Mouse (Mus musculus) limb, embryonic 12.5 days (tissue): ENCODE results near the gene Glmp. TPM values are rescaled to one million over a fixed set of nuclear protein-coding genes. Genes with fewer than 3 reads are reported as not detected.
"Not testable (repeated sequence)": the region's sequence is repeated elsewhere in the genome, so short reads cannot be mapped to it uniquely, and the experiment has no call there.

ENCODE experiments used
- ATAC-seq: fragments of 200-750 bp; cut with Nextera tagmentation; 2 replicates; pipeline ENCODE4 v1.8.0; 2017; ENCODE audit warnings: low read depth, moderate TSS enrichment; ENCODE audit not compliant: insufficient number of reproducible peaks, insufficient read depth, low FRiP score, low TSS enrichment
- H3K27ac ChIP-seq: fragments of 300-500 bp; sonication (generic); 2 replicates; pipeline ENCODE4 v1.5.1; 2016; ENCODE audit warnings: mild to moderate bottlenecking, moderate library complexity
- H3K27me3 ChIP-seq: fragments of 300-500 bp; sonication (generic); 2 replicates; pipeline ENCODE4 v1.6.1; 2016; ENCODE audit warnings: mild to moderate bottlenecking, moderate library complexity
- H3K36me3 ChIP-seq: fragments of 300-500 bp; sonication (generic); 2 replicates; pipeline ENCODE4 v1.6.1; 2016; ENCODE audit warnings: mild to moderate bottlenecking, moderate library complexity
- H3K4me1 ChIP-seq: fragments of 300-500 bp; sonication (generic); replicated peaks from 2 replicates; pipeline ENCODE4 v1.6.1; 2016
- H3K4me2 ChIP-seq: fragments of 300-500 bp; sonication (generic); 2 replicates; pipeline ENCODE4 v1.6.1; 2016; ENCODE audit warnings: mild to moderate bottlenecking, moderate library complexity
- H3K4me3 ChIP-seq: fragments of 300-500 bp; sonication (generic); replicated peaks from 2 replicates; pipeline ENCODE4 v1.5.1; 2016; ENCODE audit warnings: mild to moderate bottlenecking
- H3K9ac ChIP-seq: fragments of 300-500 bp; sonication (generic); replicated peaks from 2 replicates; pipeline ENCODE4 v1.6.1; 2016; ENCODE audit warnings: mild to moderate bottlenecking, moderate library complexity
- H3K9me3 ChIP-seq: fragments of 300-500 bp; sonication (generic); 2 replicates; pipeline ENCODE4 v1.6.1; 2016; ENCODE audit warnings: mild to moderate bottlenecking, moderate library complexity
- WGBS: fragments of 180-500 bp; shearing (Covaris S2); methylation state at CpG from one replicate; pipeline ENCODE4 v1.1.7; 2016; 5-methylcytosine and 5-hydroxymethylcytosine counted together
- polyA plus RNA-seq: library from polyadenylated mRNA; unstranded; fragments of >200 nt; fragmentation: Nextera tagmentation; extraction: Ambion mirVana; gene quantifications from 2 replicates; pipeline ENCODE4 v1.2.1, GENCODE M21; 2016

The Glmp gene
- polyA plus RNA-seq, 1 experiment from 2014 or later: 164 TPM

GRCm38 (mm10) chr3:88361612-88362313 is 36.9 kb downstream of the Glmp start:
- no peak for ATAC-seq
- no peak overlapping the region for H3K9ac ChIP-seq
- H3K4me2 ChIP-seq: no peak overlapping the region
- H3K9me3 ChIP-seq: no peaks in the 10 kb centered on the region
- H3K4me1 ChIP-seq: peaks cover 8% of the 10 kb centered on the region; the same call in 1 of the 2 replicates
- H3K36me3 ChIP-seq: peaks cover 60% of the 10 kb centered on the region
- WGBS: 83% methylated on average over 2 of the region's 2 CpGs
- peaks cover 30% of the 10 kb centered on the region for H3K27me3 ChIP-seq
- no peak overlapping the region for H3K4me3 ChIP-seq
- no peak overlapping the region for H3K27ac ChIP-seq

GRCm38 (mm10) chr3:88363700-88364099 is 38.9 kb downstream of the Glmp start:
- Histone ChIP-seq H3K4me1 (peaks cover 8% of the 10 kb centered on the region; the same call in 1 of the 2 replicates), H3K4me3 (no peak overlapping the region), H3K27ac (0 out of 2 replicates have a peak overlapping the region, but pooled peaks have one; percentile 62)

GRCm38 (mm10) chr3:88364337-88364736 is 39.5 kb downstream of the Glmp start, which contains the start of gene Paqr6:
Paqr6 (plus strand) TSS chr3:88364584.
- H3K27ac ChIP-seq: 0 out of 2 replicates have a peak within 1 kb of the TSS, but pooled peaks have one; percentile 62
- H3K4me3 ChIP-seq: no peak within 1 kb of the TSS
- no peak within 1 kb of the TSS for H3K9ac ChIP-seq
- peaks cover 34% of the 10 kb centered on the region for H3K36me3 ChIP-seq
- H3K4me1 ChIP-seq: peaks cover 8% of the 10 kb centered on the region; the same call in 1 of the 2 replicates
- peak within 1 kb of the TSS; percentile 27 for H3K4me2 ChIP-seq
- peaks cover 33% of the 10 kb centered on the region for H3K27me3 ChIP-seq
- ATAC-seq: no peak
- under 1% methylated on average over 16 of the region's 16 CpGs for WGBS
- H3K9me3 ChIP-seq: no peaks in the 10 kb centered on the region

More at GRCm38 (mm10) chr3:88363700-88364099, 38.9 kb downstream of the Glmp start:
- H3K9me3 ChIP-seq: no peaks in the 10 kb centered on the region
- H3K4me2 ChIP-seq: no peak overlapping the region
- H3K36me3 ChIP-seq: peaks cover 40% of the 10 kb centered on the region
- H3K9ac ChIP-seq: no peak overlapping the region
- WGBS: 54% methylated on average over 4 of the region's 4 CpGs
- ATAC-seq: no peak
- peaks cover 33% of the 10 kb centered on the region for H3K27me3 ChIP-seq

GRCm38 (mm10) chr3:88365705-88366361 is 41.0 kb downstream of the Glmp start:
- Histone ChIP-seq H3K4me1 (peaks cover 8% of the 10 kb centered on the region; the same call in 1 of the 2 replicates), H3K27ac (no peak overlapping the region), H3K4me2 (no peak overlapping the region), H3K9ac (no peak overlapping the region), H3K36me3 (peaks cover 19% of the 10 kb centered on the region), H3K9me3 (peaks cover 10% of the 10 kb centered on the region), H3K27me3 (peaks cover 33% of the 10 kb centered on the region), H3K4me3 (no peak overlapping the region)
- ATAC-seq: no peak
- WGBS: 31% methylated on average over 34 of the region's 34 CpGs

- not testable (repeated sequence) for H3K27ac ChIP-seq, H3K4me1 ChIP-seq, H3K9ac ChIP-seq, H3K36me3 ChIP-seq
- Histone ChIP-seq H3K4me3 (peak overlapping the region; percentile 27), H3K9me3 (peaks cover 10% of the 10 kb centered on the region), H3K27me3 (peaks cover 33% of the 10 kb centered on the region), H3K4me2 (peak overlapping the region; percentile 54)
- ATAC-seq: peak; percentile 67; the same call in 1 of the 2 replicates
- 6% methylated on average over 21 of the region's 22 CpGs for WGBS
Measured at GRCm38 (mm10) chr3:88366830-88367428, 42.1 kb downstream of the Glmp start.

GRCm38 (mm10) chr3:88367517-88367916 is 42.7 kb downstream of the Glmp start:
- H3K4me3 ChIP-seq, H3K9ac ChIP-seq, H3K27ac ChIP-seq, ATAC-seq, H3K4me1 ChIP-seq, H3K36me3 ChIP-seq: not testable (repeated sequence)
- Histone ChIP-seq H3K27me3 (peaks cover 33% of the 10 kb centered on the region), H3K9me3 (peaks cover 10% of the 10 kb centered on the region), H3K4me2 (peak overlapping the region; percentile 54)
- 47% methylated on average over 4 of the region's 7 CpGs for WGBS

GRCm38 (mm10) chr3:88368511-88368910 is 43.7 kb downstream of the Glmp start:
- not testable (repeated sequence) for ATAC-seq
- WGBS: 83% methylated on average over 7 of the region's 7 CpGs

GRCm38 (mm10) chr3:88372643-88373042 is 47.8 kb downstream of the Glmp start, which contains the start of gene Bglap3:
Bglap3 (minus strand) TSS chr3:88372743.
- peaks cover 10% of the 10 kb centered on the region for H3K9me3 ChIP-seq
- H3K36me3 ChIP-seq, H3K9ac ChIP-seq, H3K4me3 ChIP-seq, ATAC-seq, H3K4me1 ChIP-seq, H3K4me2 ChIP-seq, H3K27ac ChIP-seq, H3K27me3 ChIP-seq: not testable (repeated sequence)
- WGBS: 94% methylated on average over 9 of the region's 9 CpGs

More at GRCm38 (mm10) chr3:88368511-88368910, 43.7 kb downstream of the Glmp start:
- not testable (repeated sequence) for H3K4me1 ChIP-seq, H3K4me3 ChIP-seq, H3K36me3 ChIP-seq, H3K9ac ChIP-seq, H3K4me2 ChIP-seq, H3K27ac ChIP-seq
- peaks cover 10% of the 10 kb centered on the region for H3K9me3 ChIP-seq
- peaks cover 33% of the 10 kb centered on the region for H3K27me3 ChIP-seq

GRCm38 (mm10) chr3:88375750-88376626 is 51.2 kb downstream of the Glmp start:
- not testable (repeated sequence) for H3K36me3 ChIP-seq, H3K27me3 ChIP-seq, H3K4me1 ChIP-seq, H3K9me3 ChIP-seq
- 12% methylated on average over 19 of the region's 19 CpGs for WGBS
- Histone ChIP-seq H3K27ac (peak overlapping the region; percentile 23; the same call in 1 of the 2 replicates), H3K9ac (0 out of 2 replicates have a peak overlapping the region, but pooled peaks have one; percentile 23), H3K4me3 (peak overlapping the region; percentile 18), H3K4me2 (peak overlapping the region; percentile 49)
- peak; percentile 88 for ATAC-seq

GRCm38 (mm10) chr3:88376644-88377043 is 51.8 kb downstream of the Glmp start:
- H3K27me3 ChIP-seq, H3K9ac ChIP-seq, H3K9me3 ChIP-seq, H3K27ac ChIP-seq, H3K4me1 ChIP-seq, H3K36me3 ChIP-seq: not testable (repeated sequence)
- peak overlapping the region; percentile 49 for H3K4me2 ChIP-seq
- 16% methylated on average over 6 of the region's 7 CpGs for WGBS
- H3K4me3 ChIP-seq: peak overlapping the region; percentile 18; the same call in 1 of the 2 replicates
- peak; percentile 22; the same call in 1 of the 2 replicates for ATAC-seq
